Mouse (Mus musculus) bone marrow, adult 2 months (tissue): Measurements from ENCODE around the gene Cmtm7.

Experiments used
- CTCF ChIP-seq: fragments of 200-500 bp; IDR thresholded peaks from 2 replicates; pipeline ENCODE4 v1.5.1; 2011; ENCODE audit warnings: low read length, control low read depth; ENCODE audit not compliant: control insufficient read depth, insufficient read depth
- POLR2A ChIP-seq: fragments of 200-500 bp; IDR thresholded peaks from 2 replicates; pipeline ENCODE4 v1.6.1; 2011; ENCODE audit warnings: low read depth, mild to moderate bottlenecking, control low read depth, low read length, borderline replicate concordance; ENCODE audit not compliant: control insufficient read depth

- TF ChIP-seq CTCF, result no peak
- TF ChIP-seq POLR2A, result no peak
Measured at GRCm38 (mm10) chr9:114758272-114758671, 23.4 kb downstream of the Cmtm7 start.
